Mouse (Mus musculus) effector memory CD4-positive, alpha-beta T cell, adult 7 months (primary cell): ENCODE data around the gene Haghl. TPM values are rescaled to one million over a fixed set of nuclear protein-coding genes. Genes with fewer than 3 reads are reported as not detected.

ENCODE experiments used
- polyA plus RNA-seq: library from polyadenylated mRNA; unstranded; fragments of 100-300 nt; shearing (Covaris generic); gene quantifications from one replicate; pipeline ENCODE4 v1.2.1, GENCODE M21; 2017

Gene Haghl
- 26.4 TPM for polyA plus RNA-seq

GRCm38 (mm10) chr17:25785281-25785745, at the start of gene Haghl:
TSS of gene Haghl (minus strand) at chr17:25785673.

GRCm38 (mm10) chr17:25833291-25833663, 47.8 kb upstream of the Haghl start, which contains the start of gene Stub1:
TSS of gene Stub1 (minus strand) at chr17:25833404.

GRCm38 (mm10) chr17:25828712-25829557, 43.5 kb upstream of the Haghl start, which contains the start of gene Jmjd8:
TSS of gene Jmjd8 (plus strand) at chr17:25828867.

GRCm38 (mm10) chr17:25823452-25823851, 38.0 kb upstream of the Haghl start, which contains the start of gene Wdr24:
TSS of gene Wdr24 (plus strand) at chr17:25823627.

GRCm38 (mm10) chr17:25808789-25809605, 23.5 kb upstream of the Haghl start, which contains the start of gene Fbxl16:
TSS of gene Fbxl16 (plus strand) at chr17:25809085.

GRCm38 (mm10) chr17:25796951-25797369, 11.5 kb upstream of the Haghl start, which contains the start of gene Metrn:
TSS of gene Metrn (minus strand) at chr17:25797136.

GRCm38 (mm10) chr17:25795609-25796092, 10.2 kb upstream of the Haghl start, which contains the start of gene AC134908.4:
TSS of gene AC134908.4 (minus strand) at chr17:25795659.

GRCm38 (mm10) chr17:25792615-25793014, 7.1 kb upstream of the Haghl start, which contains the start of gene Fam173a:
TSS of gene Fam173a (minus strand) at chr17:25792901.

GRCm38 (mm10) chr17:25786280-25786679, 807 bp upstream of the Haghl start, which contains the start of gene Ccdc78:
TSS of gene Ccdc78 (plus strand) at chr17:25786580.

GRCm38 (mm10) chr17:25773549-25774120, 11.8 kb downstream of the Haghl start, which contains the start of gene Narfl:
TSS of gene Narfl (plus strand) at chr17:25773776.

GRCm38 (mm10) chr17:25754241-25754640, 31.2 kb downstream of the Haghl start, which contains the start of gene Msln:
TSS of gene Msln (minus strand) at chr17:25754378.

GRCm38 (mm10) chr17:25735745-25736144, 49.7 kb downstream of the Haghl start, which contains the start of gene Mslnl:
TSS of gene Mslnl (plus strand) at chr17:25736042.

Other genes starting within 250 kb of the Haghl start
- gene Sox8, start 215.0 kb downstream of the Haghl start, polyA plus RNA-seq: not detected
- 15.7 TPM for gene Lmf1, start 206.6 kb downstream of the Haghl start, polyA plus RNA-seq
- gene Gng13, start 68.5 kb downstream of the Haghl start, polyA plus RNA-seq: not detected
- gene Chtf18, start 58.3 kb downstream of the Haghl start, polyA plus RNA-seq: 5.7 TPM
- gene Rpusd1, start 58.0 kb downstream of the Haghl start, polyA plus RNA-seq: 4.0 TPM
- not detected for gene Mslnl, start 49.6 kb downstream of the Haghl start, polyA plus RNA-seq
- 0.67 TPM for gene Msln, start 31.3 kb downstream of the Haghl start, polyA plus RNA-seq
- 20.4 TPM for gene Narfl, start 11.9 kb downstream of the Haghl start, polyA plus RNA-seq
- gene Ccdc78, start 907 bp upstream of the Haghl start, polyA plus RNA-seq: 0.69 TPM
- 121 TPM for gene Fam173a, start 7.2 kb upstream of the Haghl start, polyA plus RNA-seq
- gene AC134908.4, start 10.0 kb upstream of the Haghl start, polyA plus RNA-seq: not detected
- gene Metrn, start 11.5 kb upstream of the Haghl start, polyA plus RNA-seq: 26.0 TPM
- gene Fbxl16, start 23.4 kb upstream of the Haghl start, polyA plus RNA-seq: 0.18 TPM
- gene Wdr24, start 38.0 kb upstream of the Haghl start, polyA plus RNA-seq: 24.5 TPM
- gene Jmjd8, start 43.2 kb upstream of the Haghl start, polyA plus RNA-seq: 18.4 TPM
- 132 TPM for gene Stub1, start 47.7 kb upstream of the Haghl start, polyA plus RNA-seq
- 0.55 TPM for gene Rhbdl1, start 51.6 kb upstream of the Haghl start, polyA plus RNA-seq
- 0.46 TPM for gene Gm20683, start 56.1 kb upstream of the Haghl start, polyA plus RNA-seq
- gene Rhot2, start 59.2 kb upstream of the Haghl start, polyA plus RNA-seq: 18.4 TPM
- 11.1 TPM for gene Wdr90, start 75.8 kb upstream of the Haghl start, polyA plus RNA-seq
- gene Mcrip2, start 83.1 kb upstream of the Haghl start, polyA plus RNA-seq: 4.1 TPM
- 41.4 TPM for gene Mettl26, start 89.4 kb upstream of the Haghl start, polyA plus RNA-seq
- 0.49 TPM for gene Wfikkn1, start 95.2 kb upstream of the Haghl start, polyA plus RNA-seq
- 15.3 TPM for gene Rab40c, start 134.1 kb upstream of the Haghl start, polyA plus RNA-seq
- 44.1 TPM for gene Pigq, start 159.3 kb upstream of the Haghl start, polyA plus RNA-seq
- gene Nhlrc4, start 159.3 kb upstream of the Haghl start, polyA plus RNA-seq: not detected
- not detected for gene A930017K11Rik, start 166.9 kb upstream of the Haghl start, polyA plus RNA-seq
- 18.6 TPM for gene Capn15, start 200.1 kb upstream of the Haghl start, polyA plus RNA-seq